Mouse (Mus musculus) lung, embryonic 14.5 days (tissue): ENCODE results near the gene Nod1. TPM values are rescaled to one million over a fixed set of nuclear protein-coding genes. Genes with fewer than 3 reads are reported as not detected.

Experiments
- ATAC-seq: fragments of 200-750 bp; cut with Nextera tagmentation; 2 replicates; pipeline ENCODE4 v1.8.0; 2017; ENCODE audit warnings: mild to moderate bottlenecking, moderate TSS enrichment, moderate library complexity; ENCODE audit not compliant: insufficient read depth
- DNase-seq: peaks from one replicate; pipeline ENCODE4 v3.0.0-alpha.2; 2015
- H3K27ac ChIP-seq: fragments of 300-500 bp; sonication (generic); 2 replicates; pipeline ENCODE4 v1.5.1; 2014; ENCODE audit warnings: low read depth, mild to moderate bottlenecking, moderate library complexity
- H3K27me3 ChIP-seq: fragments of 300-500 bp; sonication (generic); 2 replicates; pipeline ENCODE4 v1.6.1; 2014; ENCODE audit warnings: low read length, control low read depth; ENCODE audit not compliant: insufficient read depth
- H3K36me3 ChIP-seq: fragments of 300-500 bp; sonication (generic); 2 replicates; pipeline ENCODE4 v1.6.1; 2014; ENCODE audit warnings: control low read depth; ENCODE audit not compliant: insufficient read depth
- H3K4me1 ChIP-seq: fragments of 300-500 bp; sonication (generic); 2 replicates; pipeline ENCODE4 v1.6.1; 2014; ENCODE audit warnings: antibody characterized with exemption, control low read depth; ENCODE audit not compliant: insufficient read depth
- H3K4me2 ChIP-seq: fragments of 300-500 bp; sonication (generic); 2 replicates; pipeline ENCODE4 v1.6.1; 2014; ENCODE audit warnings: mild to moderate bottlenecking
- H3K4me3 ChIP-seq: fragments of 300-500 bp; sonication (generic); 2 replicates; pipeline ENCODE4 v1.5.1; 2014; ENCODE audit warnings: low read depth, low read length
- H3K9ac ChIP-seq: fragments of 300-500 bp; sonication (generic); 2 replicates; pipeline ENCODE4 v1.6.1; 2014
- H3K9me3 ChIP-seq: fragments of 300-500 bp; sonication (generic); 2 replicates; pipeline ENCODE4 v1.6.1; 2016; ENCODE audit warnings: low read depth, low read length, control low read depth
- CTCF ChIP-seq: IDR thresholded peaks from 2 replicates; pipeline ENCODE4 v1.5.1; 2016; ENCODE audit warnings: antibody characterized with exemption, low read depth
- WGBS: fragments of 180-500 bp; shearing (Covaris S2); extraction: QIAGEN DNeasy Blood & Tissue Kit; methylation state at CpG from one replicate; pipeline ENCODE4 v1.1.7; 2014; 5-methylcytosine and 5-hydroxymethylcytosine counted together
- polyA plus RNA-seq: library from polyadenylated mRNA; unstranded; fragments of >200 nt; fragmentation: Nextera tagmentation; extraction: Ambion mirVana; gene quantifications from 2 replicates; pipeline ENCODE4 v1.2.1, GENCODE M21; 2014

The Nod1 gene
- polyA plus RNA-seq, 1 experiment from 2014 or later = 4.6 TPM

- no peaks in the 10 kb centered on the region for H3K4me1 ChIP-seq
- DNase-seq = no peak
- H3K9ac ChIP-seq = no peak overlapping the region
- H3K4me2 ChIP-seq = no peak overlapping the region
- no peak overlapping the region for H3K4me3 ChIP-seq
- 67% methylated on average over 16 of the region's 16 CpGs for WGBS
- TF ChIP-seq CTCF = no peak
- peaks cover 16% of the 10 kb centered on the region for H3K27me3 ChIP-seq
- ATAC-seq = no peak
- H3K9me3 ChIP-seq = no peaks in the 10 kb centered on the region
- no peaks in the 10 kb centered on the region for H3K36me3 ChIP-seq
- no peak overlapping the region for H3K27ac ChIP-seq
Observed at GRCm38 (mm10) chr6:54943292-54943691, 29.1 kb downstream of the Nod1 start.

GRCm38 (mm10) chr6:54941149-54941548 lies 31.3 kb downstream of the Nod1 start:
- Histone ChIP-seq H3K9ac (no peak overlapping the region), H3K36me3 (no peaks in the 10 kb centered on the region), H3K4me3 (no peak overlapping the region), H3K27ac (no peak overlapping the region), H3K9me3 (no peaks in the 10 kb centered on the region), H3K4me1 (no peaks in the 10 kb centered on the region), H3K4me2 (no peak overlapping the region), H3K27me3 (peaks cover 16% of the 10 kb centered on the region)
- 91% methylated on average over 6 of the region's 6 CpGs for WGBS
- ATAC-seq (no peak), DNase-seq (no peak)
- TF ChIP-seq CTCF = no peak

- Histone ChIP-seq H3K36me3 (no peaks in the 10 kb centered on the region), H3K4me1 (no peaks in the 10 kb centered on the region), H3K4me3 (no peak overlapping the region), H3K4me2 (no peak overlapping the region), H3K9me3 (no peaks in the 10 kb centered on the region), H3K27me3 (peaks cover 16% of the 10 kb centered on the region), H3K9ac (no peak overlapping the region), H3K27ac (no peak overlapping the region)
- WGBS = 68% methylated on average over 7 of the region's 7 CpGs
- DNase-seq (no peak), ATAC-seq (no peak)
- no peak for TF ChIP-seq CTCF
Observed at GRCm38 (mm10) chr6:54940126-54940525, 32.3 kb downstream of the Nod1 start.

- no peaks in the 10 kb centered on the region for H3K9me3 ChIP-seq
- 60% methylated on average over 4 of the region's 4 CpGs for WGBS
- no peak overlapping the region for H3K4me3 ChIP-seq
- H3K4me2 ChIP-seq = no peak overlapping the region
- H3K27me3 ChIP-seq = peaks cover 16% of the 10 kb centered on the region
- DNase-seq (peak; percentile 25), ATAC-seq (no peak)
- H3K27ac ChIP-seq = no peak overlapping the region
- no peaks in the 10 kb centered on the region for H3K36me3 ChIP-seq
- no peak overlapping the region for H3K9ac ChIP-seq
- no peak for TF ChIP-seq CTCF
- no peaks in the 10 kb centered on the region for H3K4me1 ChIP-seq
Observed at GRCm38 (mm10) chr6:54939631-54940030, 32.8 kb downstream of the Nod1 start.

- H3K4me3 ChIP-seq = no peak overlapping the region
- no peak overlapping the region for H3K4me2 ChIP-seq
- H3K36me3 ChIP-seq = no peaks in the 10 kb centered on the region
- H3K4me1 ChIP-seq = no peaks in the 10 kb centered on the region
- H3K27ac ChIP-seq = no peak overlapping the region
- no peak overlapping the region for H3K9ac ChIP-seq
- H3K9me3 ChIP-seq = no peaks in the 10 kb centered on the region
- no peaks in the 10 kb centered on the region for H3K27me3 ChIP-seq
- WGBS = 60% methylated on average over 2 of the region's 2 CpGs
- ATAC-seq = no peak
- TF ChIP-seq CTCF = no peak
- no peak for DNase-seq
Observed at GRCm38 (mm10) chr6:54936496-54936895, 35.9 kb downstream of the Nod1 start.

- ATAC-seq = no peak
- no peak for TF ChIP-seq CTCF
- no peak overlapping the region for H3K9ac ChIP-seq
- 50% methylated on average over 5 of the region's 5 CpGs for WGBS
- no peak overlapping the region for H3K4me2 ChIP-seq
- H3K36me3 ChIP-seq = no peaks in the 10 kb centered on the region
- no peaks in the 10 kb centered on the region for H3K27me3 ChIP-seq
- no peak for DNase-seq
- H3K4me3 ChIP-seq = no peak overlapping the region
- H3K9me3 ChIP-seq = no peaks in the 10 kb centered on the region
- H3K27ac ChIP-seq = no peak overlapping the region
- H3K4me1 ChIP-seq = no peaks in the 10 kb centered on the region
Observed at GRCm38 (mm10) chr6:54934930-54935329, 37.5 kb downstream of the Nod1 start.

GRCm38 (mm10) chr6:54934313-54934712 lies 38.1 kb downstream of the Nod1 start:
- Histone ChIP-seq H3K9ac (no peak overlapping the region), H3K27ac (no peak overlapping the region), H3K27me3 (no peaks in the 10 kb centered on the region), H3K9me3 (no peaks in the 10 kb centered on the region), H3K36me3 (no peaks in the 10 kb centered on the region), H3K4me2 (no peak overlapping the region), H3K4me1 (no peaks in the 10 kb centered on the region), H3K4me3 (no peak overlapping the region)
- 90% methylated on average over 8 of the region's 8 CpGs for WGBS
- ATAC-seq (no peak), DNase-seq (no peak)
- no peak for TF ChIP-seq CTCF

- H3K27ac ChIP-seq = no peak overlapping the region
- no peaks in the 10 kb centered on the region for H3K4me1 ChIP-seq
- H3K9me3 ChIP-seq = no peaks in the 10 kb centered on the region
- no peak for TF ChIP-seq CTCF
- no peak overlapping the region for H3K9ac ChIP-seq
- H3K36me3 ChIP-seq = no peaks in the 10 kb centered on the region
- no peaks in the 10 kb centered on the region for H3K27me3 ChIP-seq
- no peak overlapping the region for H3K4me2 ChIP-seq
- DNase-seq (no peak), ATAC-seq (no peak)
- no peak overlapping the region for H3K4me3 ChIP-seq
- WGBS = 64% methylated on average over 3 of the region's 3 CpGs
Observed at GRCm38 (mm10) chr6:54933866-54934265, 38.5 kb downstream of the Nod1 start.
